Mouse (Mus musculus): ENCODE data around the gene Rpl37.

DNA sequence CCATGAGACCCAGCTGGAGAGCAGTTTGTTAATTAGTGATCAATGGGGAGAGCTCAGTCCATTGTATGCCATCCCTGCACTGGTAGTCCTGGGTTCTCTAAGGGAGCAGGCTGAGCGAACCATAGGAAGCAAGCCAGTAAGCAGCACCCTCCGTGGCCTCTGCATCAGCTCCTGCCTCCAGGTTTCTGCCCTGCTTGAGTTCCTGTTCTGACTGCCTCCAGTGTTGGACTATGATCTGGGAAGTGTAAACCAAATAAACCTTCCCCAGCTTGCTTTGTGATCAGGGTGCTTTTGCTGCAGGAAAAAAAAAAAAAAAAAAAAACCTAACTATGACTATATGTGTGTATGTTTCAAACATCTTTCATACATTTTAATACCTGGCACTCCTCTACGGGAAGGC, 16.9 kb downstream of the Rpl37 start:
- TF ChIP-seq HCFC1 (IDR thresholded peaks at IDR 0.05; ENCODE audit: low read depth, low read length), result no peak
- TF ChIP-seq CTCF (conservative IDR thresholded peaks at IDR 0.05 in 1 of 2, IDR thresholded peaks at IDR 0.05 in 1 of 2; ENCODE audit: low read depth in 2 of 2, low read length in 2 of 2), result no peak
- no peak for TF ChIP-seq NELFE (IDR thresholded peaks at IDR 0.05; ENCODE audit: low read depth, low read length)
- no peak for TF ChIP-seq JUND (conservative IDR thresholded peaks at IDR 0.05; ENCODE audit: low read depth, low read length)
- TF ChIP-seq TCF12 (IDR thresholded peaks at IDR 0.05; ENCODE audit: low read depth, low read length), result no peak
- TF ChIP-seq POLR2A (IDR thresholded peaks at IDR 0.05; ENCODE audit: low read depth, low read length), result no peak
- no peak for TF ChIP-seq ELF1 (IDR thresholded peaks at IDR 0.05; ENCODE audit: low read depth, low read length)
- TF ChIP-seq ZMIZ1 (IDR thresholded peaks at IDR 0.05; ENCODE audit: low read depth, low read length), result no peak

All from CH12.LX (cell line).